Mouse (Mus musculus) CH12.LX (cell line): Measurements from ENCODE around the gene Actr2.

Experiments used
- CTCF ChIP-seq, 2 experiments: IDR thresholded peaks in 1 of 2; conservative IDR thresholded peaks in 1 of 2; 2 replicates each; pipeline ENCODE4 v1.5.1; 2011 to 2012; ENCODE audit warnings: low read depth in 2 of 2, low read length in 2 of 2, improper control_type of control experiment in 1 of 2, inconsistent platforms in 1 of 2, mild to moderate bottlenecking in 1 of 2, moderate library complexity in 1 of 2
- EP300 ChIP-seq: IDR thresholded peaks from 2 replicates; pipeline ENCODE4 v1.6.1; 2011; ENCODE audit warnings: low read length, improper control_type of control experiment
- POLR2A ChIP-seq: IDR thresholded peaks from 2 replicates; pipeline ENCODE4 v1.6.1; 2011; ENCODE audit warnings: low read depth, mild to moderate bottlenecking, improper control_type of control experiment, low read length
- TBP ChIP-seq: conservative IDR thresholded peaks from 2 replicates; pipeline ENCODE4 v1.6.1; 2011; ENCODE audit warnings: low read depth, low read length, improper control_type of control experiment
- UBTF ChIP-seq: IDR thresholded peaks from 2 replicates; pipeline ENCODE4 v1.6.1; 2012; ENCODE audit warnings: low read depth, mild to moderate bottlenecking, inconsistent platforms, low read length, improper control_type of control experiment, moderate library complexity

DNA sequence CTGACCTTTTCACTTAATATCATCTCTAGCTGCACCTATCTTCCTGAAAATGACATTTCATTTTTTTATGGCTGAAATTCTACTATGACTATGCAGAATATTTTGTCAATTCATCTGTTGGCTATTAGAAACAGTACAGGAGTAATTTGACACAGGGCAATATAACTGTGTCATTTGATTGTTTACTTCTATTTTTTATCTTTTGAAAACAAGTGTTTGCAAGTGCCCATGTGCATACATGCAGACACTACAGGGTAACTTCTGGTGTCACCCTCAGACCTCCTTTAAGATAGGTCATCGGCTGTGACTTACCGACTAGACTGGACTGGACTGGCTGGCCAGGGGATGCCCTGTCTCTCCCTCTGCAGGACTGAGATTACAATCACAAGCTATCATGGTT, 8.8 kb downstream of the Actr2 start:
- TF ChIP-seq UBTF: no peak
- TF ChIP-seq CTCF (conservative IDR thresholded peaks at IDR 0.05 in 1 of 2, IDR thresholded peaks at IDR 0.05 in 1 of 2; ENCODE audit: low read depth in 2 of 2, low read length in 2 of 2): no peak
- no peak for TF ChIP-seq POLR2A
- no peak for TF ChIP-seq EP300
- no peak for TF ChIP-seq TBP
